Mouse (Mus musculus) ES-E14 (cell line): Measurements from ENCODE around the gene Plekhg1. TPM values are rescaled to one million over a fixed set of nuclear protein-coding genes. Genes with fewer than 3 reads are reported as not detected.

ENCODE experiments used
- DNase-seq: peaks from one replicate; pipeline ENCODE4 v3.0.0-alpha.2; 2013; ENCODE audit warnings: low read depth, low spot score
- H3K27ac ChIP-seq: 2 replicates; pipeline ENCODE4 v1.5.1; 2012; ENCODE audit warnings: low read depth, mild to moderate bottlenecking, low read length, moderate library complexity, mixed read lengths; ENCODE audit not compliant: poor library complexity, insufficient read depth, severe bottlenecking
- H3K36me3 ChIP-seq: 2 replicates; pipeline ENCODE4 v1.6.1; 2012; ENCODE audit warnings: mild to moderate bottlenecking, low read length, moderate library complexity, mixed read lengths; ENCODE audit not compliant: control insufficient read depth, poor library complexity, insufficient read depth, severe bottlenecking
- H3K4me1 ChIP-seq, 2 experiments: fragments of 150-350 bp in 1 of 2; sonication (generic) in 1 of 2; 2 replicates each; pipeline ENCODE4 v1.6.1; 2012; ENCODE audit warnings: low read length in 2 of 2, mild to moderate bottlenecking in 1 of 2, mixed read lengths in 1 of 2; ENCODE audit not compliant: control insufficient read depth in 2 of 2, insufficient read depth in 2 of 2, poor library complexity in 1 of 2
- H3K4me3 ChIP-seq, 2 experiments: fragments of 150-350 bp in 1 of 2; sonication (generic) in 1 of 2; 2 replicates each; pipeline ENCODE4 v1.5.1; 2012; ENCODE audit warnings: low read length in 2 of 2, low read depth in 1 of 2, mild to moderate bottlenecking in 1 of 2, mixed read lengths in 1 of 2; ENCODE audit not compliant: insufficient read depth in 1 of 2, poor library complexity in 1 of 2, severe bottlenecking in 1 of 2
- H3K9ac ChIP-seq: 2 replicates; pipeline ENCODE4 v1.6.1; 2012; ENCODE audit warnings: low read depth, mild to moderate bottlenecking, low read length, mixed read lengths; ENCODE audit not compliant: poor library complexity, insufficient read depth, severe bottlenecking
- H3K9me3 ChIP-seq: fragments of 150-350 bp; sonication (generic); 2 replicates; pipeline ENCODE4 v1.6.1; 2012; ENCODE audit warnings: low read depth, mild to moderate bottlenecking, low read length; ENCODE audit not compliant: control insufficient read depth, insufficient read depth
- CHD2 ChIP-seq: IDR thresholded peaks from 2 replicates; pipeline ENCODE4 v1.6.1; 2014; ENCODE audit warnings: mild to moderate bottlenecking, low read depth, low read length, inconsistent platforms
- HCFC1 ChIP-seq: IDR thresholded peaks from 2 replicates; pipeline ENCODE4 v1.6.1; 2012; ENCODE audit warnings: low read length, inconsistent platforms, borderline replicate concordance; ENCODE audit not compliant: insufficient read depth
- MAFK ChIP-seq: IDR thresholded peaks from 2 replicates; pipeline ENCODE4 v1.6.1; 2014; ENCODE audit warnings: mild to moderate bottlenecking, low read depth, low read length, inconsistent platforms; ENCODE audit not compliant: insufficient read depth
- ZC3H11A ChIP-seq: IDR thresholded peaks from 2 replicates; pipeline ENCODE4 v1.6.1; 2012; ENCODE audit warnings: low read depth, mild to moderate bottlenecking, inconsistent platforms, low read length, borderline replicate concordance
- ZNF384 ChIP-seq: IDR thresholded peaks from 2 replicates; pipeline ENCODE4 v1.6.1; 2012; ENCODE audit warnings: low read depth, low read length, inconsistent platforms
- in situ Hi-C, 2 experiments: fragments of 600-800 bp; cut with MboI; formaldehyde crosslinking; loops; one replicate each; pipeline ENCODE4 v1.15.1; 2025; ENCODE audit warnings: low sequenced_read_pairs in 2 of 2, inconsistent platforms in 1 of 2; ENCODE audit not compliant: unreplicated experiment in 2 of 2
- total RNA-seq: library from RNA; depleted of rRNA; stranded (reverse); fragments of 300-350 nt; gene quantifications from 2 replicates; pipeline ENCODE4 v1.2.3, GENCODE M21; 2012

Plekhg1 gene
- total RNA-seq, 1 experiment: 8.8 TPM

DNA sequence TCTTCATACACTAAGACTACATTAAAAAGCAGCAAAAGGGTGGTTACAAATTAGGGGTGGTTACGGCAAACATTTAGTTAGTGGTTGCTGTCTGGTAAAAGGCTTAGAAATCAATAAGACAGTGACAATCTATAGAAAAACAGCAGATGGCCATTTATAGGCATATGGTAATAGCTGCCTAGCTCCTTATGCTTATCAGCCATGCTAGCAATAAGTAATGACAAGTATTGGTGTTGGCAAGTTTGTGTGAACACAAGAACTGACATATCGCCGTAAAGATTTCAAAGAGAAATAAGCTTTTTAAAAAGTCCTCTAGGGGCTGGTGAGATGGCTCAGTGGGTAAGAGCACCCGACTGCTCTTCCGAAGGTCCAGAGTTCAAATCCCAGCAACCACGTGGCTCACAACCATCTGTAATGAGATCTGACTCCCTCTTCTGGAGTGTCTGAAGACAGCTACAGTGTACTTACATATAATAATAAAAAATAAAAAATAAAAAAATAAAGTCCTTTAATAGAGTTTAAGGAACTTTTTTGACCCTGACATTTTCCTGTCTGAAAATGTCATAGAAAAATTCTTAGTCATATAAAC lies 250.2 kb downstream of the Plekhg1 start:
- no peak overlapping the region for H3K4me3 ChIP-seq
- H3K9me3 ChIP-seq: no peaks in the 10 kb centered on the region
- no peak overlapping the region for H3K9ac ChIP-seq
- peaks cover 29% of the 10 kb centered on the region for H3K36me3 ChIP-seq
- in situ Hi-C loops: no loop called here
- no peak overlapping the region for H3K27ac ChIP-seq
- DNase-seq: no peak
- TF ChIP-seq ZC3H11A: no peak
- TF ChIP-seq MAFK: no peak
- no peak for TF ChIP-seq HCFC1
- no peak for TF ChIP-seq ZNF384
- TF ChIP-seq CHD2: no peak
- no peaks in the 10 kb centered on the region for H3K4me1 ChIP-seq

DNA sequence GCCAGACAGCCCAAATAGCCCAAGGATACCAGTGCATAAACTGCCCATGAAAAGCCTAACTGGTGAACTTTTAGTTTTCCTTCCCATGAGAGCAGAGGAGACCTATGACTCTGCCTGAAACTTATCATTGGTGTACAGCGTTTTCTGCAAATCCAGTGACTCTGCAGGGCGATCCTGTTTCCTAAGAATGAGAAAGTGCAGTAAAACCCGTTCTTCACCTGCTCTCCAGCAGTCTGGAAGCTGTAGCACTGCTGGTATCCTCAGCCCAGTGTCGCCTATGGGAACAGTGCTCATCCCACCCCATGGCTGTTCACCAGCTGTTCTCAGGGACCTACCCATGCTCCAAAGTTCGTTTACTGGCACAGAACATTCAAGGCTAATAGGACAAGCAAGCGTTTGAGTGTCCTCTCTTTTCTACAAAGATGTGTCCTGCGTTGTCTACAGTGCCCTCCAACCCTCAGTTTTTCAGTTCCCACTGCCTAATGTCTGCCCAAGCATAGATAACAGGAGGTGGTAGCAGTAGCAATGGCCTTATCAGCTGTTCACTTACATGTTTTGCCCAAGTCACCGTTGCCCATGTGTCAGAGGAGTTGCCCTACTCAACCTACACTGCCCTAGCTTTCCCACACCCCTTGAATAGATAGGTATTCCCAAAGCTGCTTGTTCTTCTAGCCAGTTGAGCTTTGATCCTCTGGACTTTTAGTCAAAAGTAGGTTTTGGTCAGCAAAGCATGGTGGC lies 253.4 kb downstream of the Plekhg1 start:
- Histone ChIP-seq H3K4me1 (no peaks in the 10 kb centered on the region), H3K9me3 (no peaks in the 10 kb centered on the region), H3K36me3 (peaks cover 42% of the 10 kb centered on the region), H3K27ac (no peak overlapping the region), H3K9ac (no peak overlapping the region), H3K4me3 (no peak overlapping the region)
- DNase-seq: no peak
- no peak for TF ChIP-seq ZC3H11A
- TF ChIP-seq MAFK: no peak
- TF ChIP-seq HCFC1: no peak
- TF ChIP-seq ZNF384: no peak
- TF ChIP-seq CHD2: no peak
- in situ Hi-C loops: no loop called here

DNA sequence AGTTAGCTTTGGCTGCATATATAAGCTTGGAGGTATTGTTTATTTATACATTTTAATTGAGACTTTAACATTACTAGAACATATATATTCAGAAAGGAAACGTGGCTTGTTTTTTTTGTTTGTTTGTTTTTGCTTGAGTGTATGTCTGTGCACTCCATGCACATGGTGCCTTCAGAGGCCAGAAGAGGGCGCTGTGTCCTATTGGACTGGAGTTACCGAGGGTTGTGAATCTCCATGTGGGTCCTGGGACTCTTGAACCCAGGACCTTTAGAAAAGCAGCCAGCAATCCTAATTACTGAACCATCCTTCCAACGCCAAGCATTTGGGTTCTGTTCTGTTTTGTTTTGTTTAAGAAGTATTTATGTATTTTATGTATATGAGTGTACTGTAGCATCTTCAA lies 255.1 kb downstream of the Plekhg1 start:
- Histone ChIP-seq H3K9me3 (no peaks in the 10 kb centered on the region), H3K36me3 (peaks cover 43% of the 10 kb centered on the region), H3K4me1 (no peaks in the 10 kb centered on the region), H3K4me3 (no peak overlapping the region), H3K9ac (no peak overlapping the region), H3K27ac (no peak overlapping the region)
- DNase-seq: peak; percentile 49
- in situ Hi-C loops: no loop called here
- TF ChIP-seq MAFK: no peak
- TF ChIP-seq HCFC1: no peak
- no peak for TF ChIP-seq CHD2
- TF ChIP-seq ZNF384: no peak
- no peak for TF ChIP-seq ZC3H11A

DNA sequence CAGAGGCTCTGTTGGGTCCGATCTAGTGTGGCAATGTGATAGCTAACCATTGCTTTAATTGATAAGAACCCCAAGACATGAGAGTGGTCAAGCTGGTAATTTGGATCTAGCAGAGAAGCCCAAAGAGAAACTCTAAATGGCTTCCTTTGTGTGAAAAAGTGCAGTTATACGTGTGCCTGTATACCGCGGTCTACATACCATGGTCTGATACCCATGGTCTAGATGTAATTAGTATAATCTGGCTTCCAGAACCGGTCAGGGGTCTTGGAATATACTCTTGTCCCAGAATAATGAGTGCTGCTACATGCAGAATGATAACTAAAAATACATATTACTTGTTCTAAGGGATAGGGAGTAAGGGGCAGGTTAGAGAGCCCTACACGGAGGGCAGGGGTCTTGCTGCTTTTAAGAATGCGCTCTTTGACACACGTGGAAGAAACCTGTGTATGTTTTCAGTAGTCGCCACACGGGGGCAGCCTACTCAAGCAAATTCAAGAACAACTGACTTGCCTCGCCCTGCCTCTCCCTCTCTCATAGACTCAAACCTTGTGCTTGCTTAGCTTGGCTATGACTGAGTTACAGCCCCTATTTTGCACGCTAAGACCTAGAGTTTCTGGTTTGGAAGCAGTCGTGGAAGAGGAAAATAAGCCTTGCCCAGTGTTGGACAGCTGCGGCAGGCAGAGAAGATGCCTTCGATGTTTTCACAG lies 256.2 kb downstream of the Plekhg1 start:
- TF ChIP-seq MAFK (no peak), ZC3H11A (peak; percentile 84; the same call in 1 of the 2 replicates)
- no peaks in the 10 kb centered on the region for H3K4me1 ChIP-seq
- H3K9ac ChIP-seq: no peak overlapping the region
- peaks cover 39% of the 10 kb centered on the region for H3K36me3 ChIP-seq
- no peak overlapping the region for H3K27ac ChIP-seq
- in situ Hi-C loops: no loop called here
- DNase-seq: peak; percentile 63
- no peak overlapping the region for H3K4me3 ChIP-seq
- no peaks in the 10 kb centered on the region for H3K9me3 ChIP-seq
